Mouse (Mus musculus): ENCODE results near the gene Mbtps2. TPM values are rescaled to one million over a fixed set of nuclear protein-coding genes. Genes with fewer than 3 reads are reported as not detected.

The Mbtps2 gene
- polyA plus RNA-seq (2021; fragmentation: Nextera tagmentation): 7.7 and 7.9 TPM in 2 replicates
- long read RNA-seq, experiment 1, full-length matches to known transcripts: 13 of 51 reads
- long read RNA-seq, experiment 1, partial matches to known transcripts: 5 of 51 reads
- long read RNA-seq, experiment 1, other reads (novel, unspliced or antisense): 33 of 51 reads
- long read RNA-seq, experiment 2, partial matches to known transcripts: 1 of 8 reads
- long read RNA-seq, experiment 2, other reads (novel, unspliced or antisense): 7 of 8 reads

GRCm38 (mm10) chrX:157598186-157598996 is at the start of gene Mbtps2:
Gene Mbtps2, minus strand, starts transcription at chrX:157598715.

GRCm38 (mm10) chrX:157568840-157569239 is 29.7 kb downstream of the Mbtps2 start, which contains the start of gene Yy2:
Gene Yy2, minus strand, starts transcription at chrX:157568985.

GRCm38 (mm10) chrX:157491944-157492726 is 106.4 kb downstream of the Mbtps2 start, which contains the start of gene Sms:
Gene Sms, minus strand, starts transcription at chrX:157492287.

Other genes starting within 250 kb of the Mbtps2 start
- gene Phex, start 183.4 kb downstream of the Mbtps2 start, polyA plus RNA-seq (2021; fragmentation: Nextera tagmentation): 0.05 and 0.09 TPM in 2 replicates
- 101 and 113 TPM in 2 replicates for gene Sms, start 106.4 kb downstream of the Mbtps2 start, polyA plus RNA-seq (2021; fragmentation: Nextera tagmentation)
- not detected in 2 replicates for gene Yy2, start 29.7 kb downstream of the Mbtps2 start, polyA plus RNA-seq (2021; fragmentation: Nextera tagmentation)
- gene Smpx, start 100.2 kb upstream of the Mbtps2 start, polyA plus RNA-seq (2021; fragmentation: Nextera tagmentation): 0.34 TPM in 1 of 2 replicates, not detected in the other
- gene Klhl34, start 219.7 kb upstream of the Mbtps2 start, polyA plus RNA-seq (2021; fragmentation: Nextera tagmentation): 6.2 and 12.9 TPM in 2 replicates